Mouse (Mus musculus): Measurements from ENCODE around the gene Smim9.

DNA sequence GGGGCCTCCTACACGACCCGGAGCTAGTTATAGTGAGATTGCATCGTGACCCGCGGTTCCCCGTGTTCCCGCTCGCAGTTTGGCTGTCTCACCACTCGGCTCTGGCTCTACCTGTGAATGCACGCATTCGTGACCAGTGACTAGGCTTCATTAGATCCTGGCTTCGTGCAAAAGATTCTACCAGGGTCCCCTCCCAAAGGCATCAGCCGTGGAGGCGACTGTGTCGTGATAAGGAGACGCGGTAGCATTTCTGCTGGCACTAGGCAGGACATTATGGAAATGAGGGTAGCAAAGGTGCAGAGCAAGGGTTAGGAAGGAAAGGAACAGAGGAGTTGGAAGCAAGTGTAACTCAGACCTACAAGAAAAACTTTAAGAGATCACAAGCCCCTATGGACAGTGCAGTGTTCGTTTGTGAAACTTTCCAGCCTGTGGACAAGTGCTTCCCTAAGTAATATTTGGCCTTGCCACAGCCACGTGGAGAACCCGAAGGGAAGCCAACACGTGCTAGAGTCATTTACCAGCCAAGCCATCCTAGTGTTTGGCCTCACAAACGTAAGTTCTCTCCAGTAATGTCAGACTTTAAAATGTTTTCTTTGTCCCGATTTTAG, 67.3 kb downstream of the Smim9 start:
- TF ChIP-seq POLR2A (IDR thresholded peaks at IDR 0.05; ENCODE audit: low read depth, low read length) (no peak), TBP (conservative IDR thresholded peaks at IDR 0.05; ENCODE audit: low read depth, low read length) (no peak), NRF1 (IDR thresholded peaks at IDR 0.05; ENCODE audit: low read depth, low read length) (no peak)

Measured in CH12.LX (cell line).